Mouse (Mus musculus) MEL-GATA-1-ER (cell line): ENCODE measurements around the gene Il4i1.

ENCODE experiments used
- DNase-seq: peaks from one replicate; pipeline ENCODE4 v3.0.0-alpha.2; 2012; ENCODE audit warnings: low read depth; ENCODE audit errors: extremely low read depth

Gene Il4i1

GRCm38 (mm10) chr7:44815721-44816469 is at the start of gene Il4i1, which contains the start of gene Nup62:
TSS of gene Il4i1 (plus strand) at chr7:44816387.
TSS of gene Nup62 (plus strand) at chr7:44816088.
- DNase-seq = peak; percentile 98

GRCm38 (mm10) chr7:44768129-44768528 is 48.1 kb upstream of the Il4i1 start:
- DNase-seq = no peak

- DNase-seq = peak; percentile 36
Observed at GRCm38 (mm10) chr7:44770046-44770578, 46.1 kb upstream of the Il4i1 start.

DNA sequence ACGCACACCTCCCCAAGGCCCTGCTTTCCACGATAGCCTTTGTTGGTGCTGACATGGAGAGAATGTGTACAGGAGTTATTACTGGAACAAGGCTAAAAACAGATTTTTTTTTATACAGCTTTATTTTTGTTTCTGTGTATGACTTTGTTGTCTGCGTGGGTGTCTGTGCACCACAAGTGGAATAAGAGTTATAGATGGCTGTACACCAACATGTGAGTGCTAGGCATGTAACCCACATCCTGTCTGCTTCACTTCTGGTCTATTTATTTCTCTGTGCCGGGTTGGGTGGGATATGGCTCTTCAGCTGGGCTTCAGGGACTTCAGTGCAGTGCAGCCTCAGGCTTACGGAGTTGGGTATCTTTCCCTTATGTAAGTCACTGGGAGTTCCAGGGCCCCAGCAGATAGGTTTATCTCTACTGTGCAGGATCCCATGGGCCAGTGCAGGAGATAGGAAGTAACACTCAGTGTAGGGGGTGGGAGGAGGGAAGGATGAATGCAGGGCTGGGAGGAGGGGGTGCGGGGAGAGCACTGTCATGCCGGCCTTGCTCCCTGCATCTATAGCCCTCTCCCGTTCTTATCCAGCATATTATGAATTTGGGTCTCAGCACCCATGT is 43.5 kb upstream of the Il4i1 start:
- peak; percentile 31 for DNase-seq

DNA sequence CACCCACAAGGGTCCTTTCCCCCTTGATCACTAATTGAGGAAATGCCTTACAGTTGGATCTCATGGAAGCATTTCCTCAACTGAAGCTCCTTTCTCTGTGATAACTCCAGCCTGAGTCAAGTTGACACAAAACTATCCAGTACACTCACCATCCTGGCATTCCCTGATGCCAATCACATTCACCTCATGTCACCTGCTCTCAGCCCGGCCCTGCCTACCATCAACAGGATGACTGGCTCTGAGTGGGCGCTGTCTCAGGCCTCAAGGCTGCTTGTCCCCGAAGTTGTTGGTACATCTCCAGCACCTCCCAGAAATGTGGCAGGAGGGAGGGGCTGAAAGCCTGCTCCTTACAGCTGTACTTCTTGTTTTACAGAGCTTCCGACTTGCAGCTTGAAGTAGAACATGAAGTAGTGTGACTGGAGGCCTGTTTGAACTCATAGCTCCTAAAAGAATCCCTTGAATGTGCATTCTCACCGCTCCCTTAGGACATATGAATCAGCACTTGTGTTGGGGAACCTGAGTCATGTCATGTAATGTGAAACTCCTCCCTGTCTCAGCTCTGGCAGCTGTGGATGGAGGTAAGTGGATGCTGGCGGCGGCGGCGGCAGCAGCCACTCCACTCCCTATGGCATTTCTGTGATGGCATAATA is 39.2 kb upstream of the Il4i1 start:
- no peak for DNase-seq

GRCm38 (mm10) chr7:44780101-44780500 is 36.1 kb upstream of the Il4i1 start:
- DNase-seq = no peak

- DNase-seq = no peak
Observed at GRCm38 (mm10) chr7:44789531-44789930, 26.7 kb upstream of the Il4i1 start.

- DNase-seq = no peak
Observed at GRCm38 (mm10) chr7:44790066-44790465, 26.1 kb upstream of the Il4i1 start.

GRCm38 (mm10) chr7:44792781-44793180 is 23.4 kb upstream of the Il4i1 start:
- no peak for DNase-seq

GRCm38 (mm10) chr7:44808927-44809326 is 7.3 kb upstream of the Il4i1 start:
- no peak for DNase-seq

DNA sequence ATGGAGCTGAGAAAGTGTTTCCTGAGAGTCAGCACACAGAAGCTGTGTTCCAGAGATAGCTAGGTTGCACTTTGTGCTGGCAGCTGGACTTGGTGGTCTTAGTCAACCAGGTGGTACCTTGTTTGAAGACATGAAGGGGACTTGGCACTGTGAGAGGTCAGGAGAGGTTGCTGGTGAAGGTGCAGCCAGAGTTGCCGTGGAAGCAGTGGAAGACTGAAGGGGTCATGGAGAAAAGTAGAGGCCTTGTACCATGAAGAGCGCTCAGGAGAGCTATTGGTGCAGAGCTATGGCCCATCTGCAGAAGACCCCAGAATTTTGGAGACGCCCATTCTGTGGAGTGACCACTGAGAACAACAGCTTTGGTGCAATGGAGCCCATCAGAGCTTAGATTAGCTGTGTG is 6.7 kb upstream of the Il4i1 start:
- no peak for DNase-seq

GRCm38 (mm10) chr7:44810365-44810764 is 5.8 kb upstream of the Il4i1 start:
- no peak for DNase-seq

GRCm38 (mm10) chr7:44810819-44811557 is 5.2 kb upstream of the Il4i1 start:
- DNase-seq = no peak

- no peak for DNase-seq
Observed at GRCm38 (mm10) chr7:44812651-44813325, 3.4 kb upstream of the Il4i1 start.

- no peak for DNase-seq
Observed at GRCm38 (mm10) chr7:44813985-44814384, 2.2 kb upstream of the Il4i1 start.

- DNase-seq = no peak
Observed at GRCm38 (mm10) chr7:44814423-44814822, 1.8 kb upstream of the Il4i1 start.

- no peak for DNase-seq
Observed at GRCm38 (mm10) chr7:44814952-44815553, 1.1 kb upstream of the Il4i1 start.

GRCm38 (mm10) chr7:44816470-44817021 is 359 bp downstream of the Il4i1 start, which contains the start of gene Atf5:
TSS of gene Atf5 (minus strand) at chr7:44816658.
- DNase-seq = peak; percentile 66

GRCm38 (mm10) chr7:44817441-44817840 is 1.3 kb downstream of the Il4i1 start:
- DNase-seq = no peak

- DNase-seq = no peak
Observed at GRCm38 (mm10) chr7:44818164-44818563, 2.0 kb downstream of the Il4i1 start.
